Mouse (Mus musculus): ENCODE results near the gene Rybp. TPM values are rescaled to one million over a fixed set of nuclear protein-coding genes. Genes with fewer than 3 reads are reported as not detected.

Rybp gene
- polyA plus RNA-seq, 1 experiment from 2014 or later: 15.9 TPM

- H3K36me3 ChIP-seq: peaks cover 9% of the 10 kb centered on the region; the same call in 1 of the 2 replicates
- 82% methylated on average over 2 of the region's 2 CpGs for WGBS
- no peak overlapping the region for H3K27ac ChIP-seq
- no peaks in the 10 kb centered on the region for H3K9me3 ChIP-seq (replicated peaks)
- no peaks in the 10 kb centered on the region for H3K27me3 ChIP-seq (ENCODE audit: low read depth, poor library complexity, severe bottlenecking)
- no peak for DNase-seq (ENCODE audit: low spot score)
- H3K4me1 ChIP-seq: peaks cover 8% of the 10 kb centered on the region
- H3K4me3 ChIP-seq: no peak overlapping the region
These were observed 61.1 kb downstream of the Rybp start for GRCm38 (mm10) chr6:100226204-100226603.

GRCm38 (mm10) chr6:100223932-100224331 lies 63.4 kb downstream of the Rybp start:
- Histone ChIP-seq H3K4me3 (no peak overlapping the region), H3K9me3 (replicated peaks) (no peaks in the 10 kb centered on the region), H3K27me3 (ENCODE audit: low read depth, poor library complexity, severe bottlenecking) (0 out of 2 replicates have a peak, but pooled peaks cover 6% of the 10 kb centered on the region), H3K27ac (no peak overlapping the region), H3K4me1 (peaks cover 31% of the 10 kb centered on the region), H3K36me3 (peaks cover 3% of the 10 kb centered on the region; the same call in 1 of the 2 replicates)
- no peak for DNase-seq (ENCODE audit: low spot score)
- WGBS: 96% methylated on average over 6 of the region's 6 CpGs

GRCm38 (mm10) chr6:100223435-100223834 lies 63.9 kb downstream of the Rybp start:
- WGBS: 90% methylated on average over 10 of the region's 10 CpGs
- Histone ChIP-seq H3K4me1 (peaks cover 36% of the 10 kb centered on the region), H3K9me3 (replicated peaks) (no peaks in the 10 kb centered on the region), H3K36me3 (peaks cover 3% of the 10 kb centered on the region; the same call in 1 of the 2 replicates), H3K27ac (no peak overlapping the region), H3K4me3 (no peak overlapping the region), H3K27me3 (ENCODE audit: low read depth, poor library complexity, severe bottlenecking) (0 out of 2 replicates have a peak, but pooled peaks cover 11% of the 10 kb centered on the region)
- no peak for DNase-seq (ENCODE audit: low spot score)

GRCm38 (mm10) chr6:100222927-100223326 lies 64.4 kb downstream of the Rybp start:
- Histone ChIP-seq H3K36me3 (peaks cover 2% of the 10 kb centered on the region; the same call in 1 of the 2 replicates), H3K4me1 (peaks cover 41% of the 10 kb centered on the region), H3K27ac (no peak overlapping the region), H3K27me3 (ENCODE audit: low read depth, poor library complexity, severe bottlenecking) (peaks cover 14% of the 10 kb centered on the region; the same call in 1 of the 2 replicates), H3K4me3 (no peak overlapping the region), H3K9me3 (replicated peaks) (no peaks in the 10 kb centered on the region)
- WGBS: 89% methylated on average over 5 of the region's 5 CpGs
- no peak for DNase-seq (ENCODE audit: low spot score)

- Histone ChIP-seq H3K27me3 (ENCODE audit: low read depth, poor library complexity, severe bottlenecking) (peaks cover 21% of the 10 kb centered on the region), H3K27ac (no peak overlapping the region), H3K9me3 (replicated peaks) (no peaks in the 10 kb centered on the region), H3K4me1 (peaks cover 52% of the 10 kb centered on the region), H3K4me3 (no peak overlapping the region), H3K36me3 (no peaks in the 10 kb centered on the region)
- no peak for DNase-seq (ENCODE audit: low spot score)
- 74% methylated on average over 4 of the region's 4 CpGs for WGBS
These were observed 65.5 kb downstream of the Rybp start for GRCm38 (mm10) chr6:100221803-100222202.

GRCm38 (mm10) chr6:100220917-100221560 lies 66.2 kb downstream of the Rybp start:
- peak; percentile 65 for DNase-seq (ENCODE audit: low spot score)
- peak overlapping the region; percentile 56 for H3K27ac ChIP-seq
- H3K36me3 ChIP-seq: no peaks in the 10 kb centered on the region
- H3K4me1 ChIP-seq: peaks cover 58% of the 10 kb centered on the region
- H3K27me3 ChIP-seq (ENCODE audit: low read depth, poor library complexity, severe bottlenecking): peaks cover 29% of the 10 kb centered on the region
- 32% methylated on average over 14 of the region's 14 CpGs for WGBS
- no peaks in the 10 kb centered on the region for H3K9me3 ChIP-seq (replicated peaks)
- no peak overlapping the region for H3K4me3 ChIP-seq

- DNase-seq (ENCODE audit: low spot score): no peak
- Histone ChIP-seq H3K9me3 (replicated peaks) (no peaks in the 10 kb centered on the region), H3K36me3 (no peaks in the 10 kb centered on the region), H3K4me1 (peaks cover 69% of the 10 kb centered on the region), H3K27me3 (ENCODE audit: low read depth, poor library complexity, severe bottlenecking) (peaks cover 40% of the 10 kb centered on the region), H3K27ac (no peak overlapping the region; the same call in 1 of the 2 replicates), H3K4me3 (no peak overlapping the region)
- WGBS: 80% methylated on average over 3 of the region's 3 CpGs
These were observed 67.3 kb downstream of the Rybp start for GRCm38 (mm10) chr6:100219971-100220370.

GRCm38 (mm10) chr6:100218541-100219341 lies 68.5 kb downstream of the Rybp start:
- H3K4me3 ChIP-seq: no peak overlapping the region
- no peaks in the 10 kb centered on the region for H3K36me3 ChIP-seq
- no peaks in the 10 kb centered on the region for H3K9me3 ChIP-seq (replicated peaks)
- peaks cover 81% of the 10 kb centered on the region for H3K4me1 ChIP-seq
- WGBS: 38% methylated on average over 13 of the region's 13 CpGs
- peaks cover 50% of the 10 kb centered on the region for H3K27me3 ChIP-seq (ENCODE audit: low read depth, poor library complexity, severe bottlenecking)
- DNase-seq (ENCODE audit: low spot score): no peak
- H3K27ac ChIP-seq: peak overlapping the region; percentile 78

GRCm38 (mm10) chr6:100217507-100217906 lies 69.8 kb downstream of the Rybp start:
- Histone ChIP-seq H3K36me3 (no peaks in the 10 kb centered on the region), H3K27me3 (ENCODE audit: low read depth, poor library complexity, severe bottlenecking) (peaks cover 63% of the 10 kb centered on the region), H3K4me3 (no peak overlapping the region), H3K9me3 (replicated peaks) (no peaks in the 10 kb centered on the region), H3K4me1 (peaks cover 94% of the 10 kb centered on the region), H3K27ac (no peak overlapping the region)
- DNase-seq (ENCODE audit: low spot score): no peak
- 85% methylated on average over 8 of the region's 8 CpGs for WGBS

- peaks cover 99% of the 10 kb centered on the region for H3K4me1 ChIP-seq
- no peak for DNase-seq (ENCODE audit: low spot score)
These were observed 70.3 kb downstream of the Rybp start for GRCm38 (mm10) chr6:100216945-100217344.

GRCm38 (mm10) chr6:100215809-100216208 lies 71.5 kb downstream of the Rybp start:
- DNase-seq (ENCODE audit: low spot score): no peak
- Histone ChIP-seq H3K4me1 (peaks cover 89% of the 10 kb centered on the region), H3K36me3 (no peaks in the 10 kb centered on the region), H3K4me3 (no peak overlapping the region), H3K27me3 (ENCODE audit: low read depth, poor library complexity, severe bottlenecking) (peaks cover 74% of the 10 kb centered on the region), H3K9me3 (replicated peaks) (no peaks in the 10 kb centered on the region), H3K27ac (peak overlapping the region; percentile 56; the same call in 1 of the 2 replicates)
- 36% methylated on average over 6 of the region's 6 CpGs for WGBS

More at GRCm38 (mm10) chr6:100216945-100217344, 70.3 kb downstream of the Rybp start:
- Histone ChIP-seq H3K36me3 (no peaks in the 10 kb centered on the region), H3K9me3 (replicated peaks) (no peaks in the 10 kb centered on the region), H3K4me3 (no peak overlapping the region), H3K27me3 (ENCODE audit: low read depth, poor library complexity, severe bottlenecking) (peaks cover 66% of the 10 kb centered on the region), H3K27ac (no peak overlapping the region)
- WGBS: 61% methylated on average over 5 of the region's 5 CpGs

GRCm38 (mm10) chr6:100214132-100214913 lies 73.0 kb downstream of the Rybp start:
- DNase-seq (ENCODE audit: low spot score): no peak
- Histone ChIP-seq H3K36me3 (no peaks in the 10 kb centered on the region), H3K27me3 (ENCODE audit: low read depth, poor library complexity, severe bottlenecking) (peaks cover 78% of the 10 kb centered on the region), H3K4me1 (peaks cover 76% of the 10 kb centered on the region), H3K27ac (peak overlapping the region; percentile 56; the same call in 1 of the 2 replicates), H3K4me3 (no peak overlapping the region), H3K9me3 (replicated peaks) (no peaks in the 10 kb centered on the region)
- 40% methylated on average over 12 of the region's 13 CpGs for WGBS

All from limb, embryonic 10.5 days (tissue).